Mouse (Mus musculus) retina, embryonic 14.5 days (tissue): ENCODE data around the gene Gpa33.

Source experiments
- DNase-seq: peaks from one replicate; pipeline ENCODE4 v3.0.0-alpha.2; 2015; ENCODE audit warnings: low spot score

The Gpa33 gene

DNA sequence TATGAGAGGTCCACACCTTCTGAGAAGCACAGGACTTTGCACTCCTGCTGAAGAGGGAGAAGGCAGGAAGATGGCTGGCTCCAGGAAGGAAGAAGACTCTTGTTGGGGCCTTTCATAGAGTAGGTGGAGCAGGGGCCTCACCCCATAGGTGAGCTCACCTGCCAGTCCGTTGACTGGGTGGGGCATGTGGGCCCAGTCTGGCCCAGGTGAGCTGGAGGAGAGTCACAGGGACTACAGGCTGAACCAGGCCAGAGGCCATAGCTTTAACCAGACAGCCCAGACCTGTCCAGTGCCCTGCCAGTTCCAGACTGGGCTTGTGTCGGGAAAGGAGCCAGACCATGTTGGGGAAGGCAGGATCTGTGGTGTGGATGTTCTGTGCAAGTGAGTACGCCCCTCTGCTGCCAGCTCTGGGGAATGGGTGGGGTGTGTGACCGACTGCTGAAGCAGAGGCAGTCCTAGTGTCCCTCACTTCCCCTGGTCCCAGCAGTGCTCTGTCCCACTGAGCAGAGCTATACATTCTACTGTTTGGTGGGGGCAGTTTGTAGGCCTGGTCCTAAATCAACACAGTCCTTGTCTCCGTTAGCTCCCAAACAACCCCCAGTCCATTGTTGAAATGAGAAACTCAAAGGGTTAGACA is at the start of gene Gpa33:
TSS of gene Gpa33 (plus strand) at position 15 of the 637 bp plus-strand sequence.
- no peak for DNase-seq

DNA sequence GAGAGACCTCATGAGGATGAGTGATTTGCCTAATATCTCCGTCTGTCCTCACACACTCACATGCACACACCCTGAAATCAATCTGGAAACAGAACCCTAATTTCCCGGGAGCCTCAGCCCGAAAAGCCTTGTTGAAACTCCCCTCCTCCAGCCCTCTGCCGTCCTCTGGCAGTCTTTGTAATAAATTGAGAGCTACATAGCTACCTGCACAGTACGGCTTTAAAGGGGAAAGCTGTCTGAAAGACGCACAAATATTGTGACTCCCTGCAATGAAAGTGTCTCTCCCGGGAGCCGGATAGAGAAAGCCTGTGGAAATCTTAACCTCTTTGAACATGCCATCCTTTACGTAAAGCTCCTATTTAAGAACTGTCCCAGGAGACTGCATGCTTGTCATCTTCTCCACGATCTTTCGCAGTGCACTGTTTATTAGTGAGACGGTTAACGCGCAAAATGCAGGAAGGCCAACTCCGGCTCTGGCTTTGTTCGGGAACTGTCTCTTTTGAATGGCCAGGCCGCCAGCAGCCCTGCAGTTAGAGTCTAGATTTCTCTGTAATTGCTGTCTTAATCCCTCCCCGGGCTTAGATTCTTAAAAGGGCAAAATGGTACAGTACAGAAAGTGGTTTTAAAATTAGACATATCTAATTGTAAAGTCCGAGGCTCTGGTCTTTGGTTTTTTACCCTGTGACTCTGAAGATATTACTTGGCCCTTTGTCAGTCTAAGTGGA is 41.4 kb upstream of the Gpa33 start:
- no peak for DNase-seq

DNA sequence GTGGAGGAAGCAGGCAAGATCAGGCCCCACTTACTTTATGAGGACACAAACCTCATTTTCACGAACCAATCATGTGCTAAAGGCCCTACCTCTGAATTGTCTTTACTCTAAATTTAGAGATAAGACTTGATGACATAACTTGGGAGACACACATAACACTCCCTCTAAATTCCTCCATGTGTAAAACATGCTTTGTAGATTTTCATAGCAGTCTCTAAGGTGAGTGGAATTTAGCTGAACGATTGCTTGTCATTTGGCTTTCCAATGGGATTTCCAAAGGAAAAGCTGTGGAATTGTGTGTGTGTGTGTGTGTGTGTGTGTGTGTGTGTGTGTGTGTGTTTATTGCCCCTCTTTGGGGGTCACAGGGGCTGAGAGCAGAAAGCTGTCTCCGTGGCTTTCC is 40.7 kb upstream of the Gpa33 start:
- DNase-seq = no peak

DNA sequence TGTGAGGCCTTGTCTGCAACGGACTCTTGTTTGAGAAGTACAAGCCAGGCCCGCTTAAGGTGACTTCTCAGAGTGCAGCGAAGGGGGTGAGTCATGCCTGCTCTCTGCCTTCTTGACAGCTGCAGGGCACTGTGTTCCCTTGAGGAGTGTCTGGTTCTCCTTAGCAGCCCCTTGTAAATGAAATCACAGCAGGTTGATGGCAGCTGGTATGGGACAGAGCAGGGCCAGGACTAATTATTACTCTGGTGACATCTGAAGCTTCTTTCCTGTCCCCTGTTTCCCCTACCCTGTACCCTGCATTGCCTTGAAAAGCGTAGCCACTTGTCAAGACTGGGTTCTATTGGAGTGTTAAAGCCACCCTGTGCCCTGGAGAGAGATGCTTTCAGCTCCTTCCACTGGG is 40.3 kb upstream of the Gpa33 start:
- DNase-seq = no peak

DNA sequence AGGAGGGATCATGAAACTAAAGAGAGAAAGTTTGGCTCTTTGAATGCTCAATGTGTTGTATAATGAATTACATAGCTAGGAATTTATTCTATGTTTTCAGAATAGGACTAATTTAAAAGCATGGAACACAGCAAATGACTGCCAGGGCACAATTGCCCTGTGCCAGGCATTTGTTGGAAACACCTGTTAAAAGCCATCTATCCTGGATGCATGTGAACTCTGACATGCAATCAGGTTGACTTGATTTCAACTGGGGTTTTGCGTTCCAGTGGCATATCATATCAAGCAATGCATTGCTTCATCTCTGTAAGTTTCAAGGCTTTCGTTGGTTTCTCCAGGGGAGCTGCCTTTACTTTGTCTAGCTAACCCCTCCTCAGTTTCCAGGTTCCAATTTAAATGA is 39.7 kb upstream of the Gpa33 start:
- DNase-seq = no peak

DNA sequence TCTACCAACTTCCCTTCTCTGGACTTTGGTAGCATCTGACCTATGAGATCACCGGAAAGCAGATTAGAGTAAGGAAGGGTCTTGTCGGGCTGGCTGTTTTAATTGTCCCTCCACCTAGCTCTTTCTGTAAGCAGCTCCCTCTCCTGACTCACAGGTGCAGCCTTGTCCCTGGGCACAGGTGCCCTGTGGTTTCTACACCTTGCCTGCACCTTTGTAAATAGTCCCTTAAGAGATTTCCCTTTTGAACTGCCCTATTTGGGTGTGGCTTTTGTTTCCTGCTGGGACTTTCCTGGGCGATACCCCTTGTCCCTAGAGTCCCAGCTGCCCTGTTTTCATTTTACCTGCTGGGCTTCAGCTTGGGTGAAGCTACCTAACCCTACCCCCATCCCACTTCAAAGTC is 35.6 kb upstream of the Gpa33 start:
- no peak for DNase-seq

DNA sequence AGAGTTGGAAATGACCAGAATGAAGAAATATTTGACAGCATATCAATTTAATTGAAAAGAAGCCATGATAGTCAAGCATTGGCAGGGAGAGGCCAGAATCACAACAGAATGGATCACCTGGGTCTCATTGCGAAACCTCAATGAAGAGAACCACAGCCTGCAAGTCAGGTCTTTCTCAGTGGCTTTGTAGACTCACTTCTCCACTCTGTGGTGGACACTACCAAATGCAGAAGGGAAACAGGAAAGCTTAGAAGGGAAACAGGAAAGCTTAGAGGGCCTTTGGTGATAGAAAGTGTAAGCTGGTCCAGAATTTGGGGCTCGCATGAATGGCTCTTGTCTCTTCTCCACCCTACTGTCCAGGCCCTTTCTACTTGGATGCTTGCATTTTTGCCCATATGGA is 31.9 kb upstream of the Gpa33 start:
- DNase-seq = no peak

DNA sequence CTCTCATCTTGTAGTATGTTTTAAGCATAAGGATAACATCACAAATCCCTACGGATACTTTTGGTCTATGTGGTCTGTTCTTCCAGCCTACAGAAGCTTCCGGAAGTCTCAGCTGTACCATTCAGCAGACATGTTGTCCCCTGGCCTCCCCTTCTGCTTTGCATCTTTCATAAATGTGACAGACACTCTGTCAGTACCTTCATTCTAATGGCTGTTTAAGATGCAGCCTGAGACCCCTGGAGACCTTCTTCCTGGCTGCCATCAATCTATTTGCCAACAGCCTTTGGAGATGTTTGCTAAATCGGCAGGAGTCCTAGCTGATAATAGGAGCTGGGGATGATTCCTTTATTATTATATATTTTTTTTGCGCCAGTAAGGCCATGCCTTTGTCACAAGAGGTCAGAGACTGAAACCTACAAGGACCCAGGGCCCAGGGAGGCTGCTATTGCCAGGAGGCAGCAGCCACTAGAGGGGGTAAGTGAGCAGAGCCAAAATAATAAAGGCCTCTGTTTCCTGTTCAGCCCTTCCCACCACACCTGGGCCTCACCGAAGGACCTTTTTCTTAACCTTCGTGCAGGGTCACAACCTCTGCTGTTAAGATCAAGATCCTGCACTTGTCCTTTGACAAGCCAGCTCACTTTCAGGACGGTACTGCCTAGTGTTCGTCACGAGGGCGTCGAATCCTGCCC is 27.0 kb upstream of the Gpa33 start:
- DNase-seq = peak; percentile 76

DNA sequence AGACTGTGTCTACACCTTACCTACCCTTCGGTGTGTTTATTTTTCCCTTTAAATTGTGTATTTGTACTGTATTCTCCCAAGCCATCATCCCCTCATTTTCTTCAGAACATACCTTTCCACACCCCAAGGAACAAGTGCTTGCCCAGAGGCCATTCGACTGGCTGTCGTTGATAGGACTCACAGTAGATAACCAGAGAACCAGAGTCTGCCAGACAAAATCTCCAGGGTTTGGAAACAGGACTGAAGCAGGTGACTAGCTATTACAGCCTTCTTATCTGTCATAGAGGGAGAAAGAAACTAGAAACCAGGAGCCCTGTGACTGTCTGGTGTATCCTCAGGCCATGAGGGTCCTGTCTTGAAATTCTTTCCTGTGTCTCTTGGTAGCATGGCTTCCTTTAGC is 25.2 kb upstream of the Gpa33 start:
- no peak for DNase-seq

DNA sequence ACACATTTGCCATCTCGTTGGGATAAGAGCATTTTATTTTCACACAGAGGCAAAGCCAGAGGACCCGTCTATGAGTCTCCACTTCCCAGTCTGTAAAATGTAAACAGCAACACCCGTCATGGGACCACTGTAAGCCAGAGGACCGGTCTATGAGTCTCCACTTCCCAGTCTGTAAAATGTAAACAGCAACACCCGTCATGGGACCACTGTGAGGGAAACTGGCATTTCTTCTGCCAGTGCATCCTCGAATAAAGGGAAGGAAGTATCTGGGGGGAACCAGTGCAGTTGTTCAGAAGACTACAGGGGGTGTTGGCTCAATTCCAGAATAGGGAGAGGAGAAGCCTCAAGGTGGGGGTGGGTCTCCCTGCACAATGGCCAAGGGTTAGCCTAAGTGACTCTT is 24.6 kb upstream of the Gpa33 start:
- DNase-seq = no peak

DNA sequence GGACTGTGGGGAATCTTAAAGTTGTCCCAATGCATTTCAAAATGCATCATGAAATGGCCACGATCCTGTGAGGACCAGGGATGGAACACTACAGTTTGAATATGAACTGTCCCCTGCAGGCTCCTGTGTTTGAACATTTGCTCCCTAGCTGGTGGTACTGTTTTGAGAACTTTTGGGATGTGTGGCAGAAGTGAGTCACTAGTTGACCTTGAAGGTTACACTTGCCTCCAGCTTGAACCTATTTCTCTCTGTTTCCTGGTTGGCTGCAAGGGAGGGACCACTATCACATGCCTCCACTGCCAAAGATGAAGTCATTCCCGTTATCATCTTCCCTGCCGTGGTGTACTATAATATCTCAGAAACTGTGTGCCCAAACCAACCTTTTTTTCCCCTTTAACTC is 15.1 kb upstream of the Gpa33 start:
- DNase-seq = no peak

DNA sequence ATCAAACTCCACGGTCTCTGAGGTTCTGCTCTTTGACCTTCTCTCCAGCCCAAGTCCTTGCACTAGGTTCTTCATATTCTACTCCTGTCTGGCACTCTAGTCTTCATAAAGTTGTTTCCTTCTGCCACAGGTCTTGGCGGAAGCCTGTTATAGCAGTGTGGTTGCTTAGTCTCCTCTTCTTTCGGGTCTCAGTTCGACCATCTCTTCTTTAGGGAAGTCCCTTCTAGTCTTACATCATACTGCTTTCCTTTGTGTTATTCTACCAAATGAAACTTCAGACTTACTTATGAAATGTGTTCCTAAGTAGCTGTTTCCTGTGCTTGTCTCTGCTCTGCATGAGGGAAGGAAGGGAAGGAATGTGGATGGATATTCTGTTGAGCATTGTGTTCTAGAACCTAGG is 14.3 kb upstream of the Gpa33 start:
- no peak for DNase-seq

DNA sequence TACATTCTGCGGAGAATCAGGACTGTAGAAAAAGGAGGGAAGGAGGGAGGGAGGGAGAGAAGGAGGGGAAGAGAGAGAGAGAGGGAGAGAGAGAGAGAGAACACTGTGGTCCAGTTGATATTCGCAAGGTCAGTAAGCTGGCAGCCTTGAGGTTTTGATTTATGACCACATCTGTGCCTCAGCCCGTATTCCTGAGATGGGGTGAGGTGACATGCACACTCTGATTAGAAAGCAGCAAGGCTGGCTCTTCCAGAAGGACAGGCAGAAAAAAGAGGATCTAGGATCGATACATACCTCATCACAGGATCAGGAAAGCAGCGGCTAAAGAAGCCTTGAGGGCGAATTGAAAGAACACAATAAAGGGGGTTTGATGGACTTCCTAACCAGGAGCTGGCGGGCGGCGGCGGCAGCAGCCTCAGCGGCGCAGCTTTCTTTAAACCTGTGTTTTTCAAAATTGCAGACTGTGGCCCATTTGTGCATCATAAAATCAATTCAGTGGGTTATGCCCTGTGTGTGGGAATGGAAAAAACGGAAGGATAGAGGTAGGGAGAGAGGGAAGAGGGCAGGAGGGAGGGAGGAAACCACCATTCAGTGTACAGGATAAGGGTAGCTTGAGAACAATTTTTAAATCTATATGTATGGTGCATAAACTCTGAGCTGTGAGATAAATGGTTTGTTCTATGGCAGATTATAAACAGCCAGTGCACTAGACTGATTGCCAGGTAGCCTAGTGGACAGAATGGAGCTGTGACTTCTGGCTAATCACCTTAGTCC is 12.0 kb upstream of the Gpa33 start:
- no peak for DNase-seq

DNA sequence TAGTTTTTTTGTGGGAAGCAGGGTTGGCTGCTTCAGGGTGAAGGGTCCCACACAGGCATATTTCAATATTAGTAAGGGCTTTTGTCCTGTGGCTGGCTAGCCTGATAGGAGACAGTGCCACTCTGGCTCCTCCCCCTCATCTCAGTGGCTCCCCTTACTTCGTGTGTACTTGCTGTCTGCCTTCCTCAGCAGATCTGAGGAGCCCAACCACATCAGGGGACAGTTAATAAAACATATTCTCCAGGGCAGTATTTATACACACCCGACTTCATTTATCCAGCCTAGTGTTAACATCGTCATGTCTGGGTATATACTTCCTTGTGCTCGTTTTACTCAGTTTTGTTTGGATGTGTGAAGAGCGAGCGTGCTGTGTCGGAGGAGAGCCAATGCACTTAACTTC is 7.9 kb upstream of the Gpa33 start:
- DNase-seq = no peak

DNA sequence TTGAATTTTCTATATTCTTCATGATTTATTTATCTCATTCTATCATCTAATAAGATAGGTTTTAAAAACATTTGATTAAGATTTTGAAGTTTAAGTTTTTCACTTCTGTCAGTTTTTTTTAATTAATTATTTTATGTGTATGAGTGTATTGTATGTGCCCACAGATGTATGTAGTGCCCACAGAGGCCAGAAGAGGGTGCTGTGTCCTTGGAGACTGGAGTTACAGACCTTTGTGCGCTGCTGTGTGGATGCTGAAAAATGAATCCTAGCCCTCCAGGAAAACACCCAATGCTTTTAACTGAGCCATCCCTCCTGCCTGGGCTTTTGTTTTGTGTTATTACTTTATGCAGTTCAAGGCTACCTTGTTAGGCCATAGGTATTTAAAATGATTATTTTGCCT is 7.0 kb upstream of the Gpa33 start:
- DNase-seq = no peak

DNA sequence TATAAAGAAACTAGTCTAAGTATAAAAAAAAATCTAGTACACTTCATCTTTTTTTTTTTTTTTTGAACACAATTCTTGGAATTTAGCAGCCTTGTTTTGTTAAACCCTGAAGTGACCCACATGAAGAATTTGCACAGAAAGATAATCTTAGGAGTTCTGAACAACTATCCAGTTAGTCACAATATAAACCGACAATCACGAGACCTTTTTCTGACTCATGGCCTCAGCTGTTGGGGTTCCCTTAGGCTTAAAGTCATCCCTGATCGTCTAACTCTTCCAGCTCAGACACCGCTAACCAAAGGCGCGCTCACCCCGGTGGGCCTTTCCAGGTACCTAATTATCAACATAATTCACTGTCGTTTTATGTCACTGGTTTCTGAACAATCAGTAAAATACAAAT is 6.3 kb upstream of the Gpa33 start:
- no peak for DNase-seq

DNA sequence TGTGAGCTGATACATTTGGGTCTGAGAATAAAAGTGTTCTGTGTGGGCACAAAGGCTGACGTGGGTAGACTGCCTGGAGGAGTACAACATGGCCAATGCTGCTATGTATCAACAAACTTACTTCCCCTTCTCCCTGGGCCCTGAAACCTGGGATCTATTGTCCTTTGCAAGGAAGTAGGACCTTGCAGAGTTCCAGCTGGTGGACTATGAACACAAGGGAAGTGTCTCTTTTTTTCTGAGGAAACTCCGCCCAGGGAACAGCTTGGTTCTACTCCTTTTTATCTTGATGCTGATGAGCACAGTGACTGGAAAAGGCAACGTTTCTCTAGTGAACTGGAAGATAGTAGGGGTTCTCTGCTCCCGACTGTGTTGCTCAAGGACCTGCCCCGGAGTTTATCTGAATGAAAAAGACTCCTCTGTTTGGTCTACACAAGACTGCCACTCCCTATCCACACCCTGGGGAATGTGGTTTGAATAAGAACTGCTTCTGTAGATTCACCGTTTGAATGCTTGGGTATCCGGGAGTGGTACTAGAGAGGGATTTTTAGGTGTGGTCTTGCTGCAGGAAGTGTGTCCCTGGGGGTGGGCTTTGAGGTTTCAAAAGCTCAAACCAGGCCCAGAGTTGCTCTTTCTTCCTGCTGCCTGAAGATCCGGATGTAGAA is 5.0 kb upstream of the Gpa33 start:
- DNase-seq = no peak

DNA sequence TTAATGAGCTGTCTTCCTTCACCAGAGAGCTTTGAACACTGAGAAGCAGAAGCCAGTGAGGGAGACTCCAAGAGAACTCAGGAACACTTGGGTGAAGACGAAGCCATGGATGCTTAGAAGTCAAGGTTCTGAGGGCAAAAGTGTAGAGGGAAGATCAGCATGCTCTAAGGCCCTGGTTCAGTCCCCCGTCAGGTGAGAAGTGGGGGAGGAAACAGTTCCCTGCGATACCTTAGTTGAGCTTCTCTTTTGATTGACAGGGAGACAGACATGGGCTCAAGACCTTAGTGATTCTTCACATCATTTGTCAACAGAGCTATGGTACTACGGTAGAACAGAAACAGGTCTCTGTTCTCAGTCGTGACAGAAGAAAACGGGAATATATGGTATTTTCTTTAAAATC is 3.7 kb upstream of the Gpa33 start:
- DNase-seq = no peak

DNA sequence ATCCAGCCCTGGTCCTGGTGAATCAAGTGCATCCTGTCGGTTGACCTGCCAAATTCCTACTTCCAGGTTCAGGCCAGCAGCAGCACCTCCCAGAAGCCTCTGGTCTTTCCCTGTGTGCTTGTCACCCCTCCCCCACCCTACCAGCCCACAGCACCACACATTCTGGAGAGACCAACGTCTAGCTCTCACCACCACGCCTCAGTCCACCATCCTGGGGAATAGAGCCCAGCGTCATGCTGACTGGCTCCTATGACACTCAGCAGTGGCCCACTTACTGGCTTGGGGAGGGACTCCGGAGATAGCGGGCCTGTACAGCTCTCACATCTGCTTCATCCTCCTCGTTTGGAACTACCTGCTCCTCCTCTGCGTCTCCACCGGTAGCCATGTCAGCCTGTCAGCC is 3.2 kb upstream of the Gpa33 start:
- DNase-seq = no peak

DNA sequence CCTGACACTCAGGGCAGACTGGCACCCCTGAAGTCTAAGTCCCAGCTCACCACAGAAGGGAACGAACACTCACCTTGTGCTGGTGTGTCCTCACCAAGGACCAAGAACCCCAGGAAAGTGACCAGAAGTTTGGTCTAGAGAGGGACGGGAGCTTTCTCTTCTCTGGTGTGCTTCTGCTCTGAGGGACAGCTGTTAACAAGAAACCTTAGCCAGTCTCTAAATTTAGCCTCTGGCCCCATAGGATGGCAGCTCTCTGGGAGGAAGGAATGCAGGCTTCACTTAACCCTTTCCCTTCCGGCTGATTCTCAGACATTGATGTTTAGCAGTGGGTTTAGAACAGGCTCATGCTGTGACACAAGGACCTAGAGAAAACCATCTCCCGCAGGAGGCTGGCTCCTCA is 2.3 kb upstream of the Gpa33 start, which contains the start of gene Dusp27:
TSS of gene Dusp27 (minus strand) at position 204 of the 400 bp plus-strand sequence.
- no peak for DNase-seq

DNA sequence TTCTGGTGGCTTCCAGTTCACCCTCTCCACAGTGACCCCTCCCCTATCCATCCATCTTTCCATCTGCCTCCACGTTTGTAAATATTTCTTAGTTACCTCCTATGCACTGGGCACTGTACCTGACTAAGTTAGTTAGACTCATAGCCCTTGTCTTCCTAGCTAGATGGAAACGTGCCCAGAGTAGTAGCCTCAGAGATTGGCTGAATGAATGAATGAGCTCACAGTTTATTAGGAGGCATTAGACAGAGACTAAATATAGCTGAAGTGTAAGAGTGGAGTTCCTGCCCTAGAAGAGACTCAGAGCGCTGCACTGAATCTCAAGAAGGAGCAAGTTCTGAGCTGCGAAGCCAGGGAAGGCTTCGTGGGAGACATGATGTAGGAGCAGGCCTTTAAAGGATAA is 1.5 kb upstream of the Gpa33 start:
- no peak for DNase-seq

DNA sequence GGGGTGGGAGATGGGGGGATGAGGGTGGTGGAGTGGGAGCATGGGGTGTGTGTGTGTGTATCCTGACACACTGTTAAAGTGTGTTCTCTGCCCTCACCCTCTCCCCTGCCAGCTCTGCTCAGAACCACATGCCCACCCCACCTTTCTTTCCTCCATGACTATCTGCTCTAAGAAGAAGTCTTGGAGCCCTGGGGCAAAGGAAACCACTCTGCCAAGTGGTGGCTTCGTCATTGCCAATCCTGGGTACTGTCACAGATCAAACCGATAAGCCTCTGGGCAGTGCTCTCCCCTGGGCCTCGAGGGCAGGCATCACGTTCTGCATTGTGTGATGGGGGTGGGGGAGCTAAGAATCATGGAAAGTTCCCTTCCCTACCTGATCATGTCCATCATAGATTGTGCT is 2.3 kb downstream of the Gpa33 start:
- no peak for DNase-seq
